13 mouse cellular contexts compared by ENCODE assay signal in the genomic region with DNA sequence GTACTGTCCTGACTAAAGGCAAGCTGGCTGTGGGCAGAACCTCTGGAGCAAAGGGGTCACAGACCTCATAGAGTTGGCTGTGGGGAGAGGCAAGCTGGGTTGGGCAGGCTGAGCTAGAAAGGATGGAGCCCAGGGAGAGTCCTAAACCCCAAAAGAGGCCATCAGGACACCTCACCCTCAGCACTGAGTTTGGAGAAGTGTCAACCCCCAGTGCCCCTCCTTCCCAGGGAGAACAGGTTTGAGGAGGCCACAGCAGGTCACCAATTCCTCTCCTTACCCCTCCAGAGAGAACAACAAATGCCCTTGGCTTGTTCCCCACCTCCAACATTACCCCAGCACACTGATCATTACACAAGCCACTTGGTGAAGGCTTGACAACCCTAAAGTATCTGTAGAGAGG.
DNase-seq lines count a peak whose midpoint lies in the region; ATAC-seq and TF ChIP-seq lines count a peak whose summit lies in the region.
"Had no signal": no experiment of that assay in that cellular context is flagged by ENCODE, and none has a peak within 500 bp of the region (broad histone marks: within the 10 kb centered on the region; RNA-seq: fewer than 3 reads in every experiment).

No protein-coding gene starts in this region.

- no peaks in the 10 kb centered on the region for H3K27me3 ChIP-seq in heart, embryonic 14.5 days (ENCODE audit: control insufficient read depth, insufficient read depth, low read length)
- H3K27me3 ChIP-seq in kidney, embryonic 16.5 days (ENCODE audit: insufficient read depth, low read length), result no peaks in the 10 kb centered on the region

- peak overlapping the region; percentile 76 for H3K4me2 ChIP-seq in heart, embryonic 14.5 days (ENCODE audit: low read length)
- peak overlapping the region; percentile 59 for H3K4me2 ChIP-seq in kidney, embryonic 16.5 days (replicated peaks; ENCODE audit: low read depth, low read length)
- H3K4me2 ChIP-seq: neural tube, embryonic 15.5 days had no signal

- DNase-seq in heart, adult 8-10 months (ENCODE audit: low spot score), result no peak
- no peak for DNase-seq in layer of hippocampus, adult 2 months (ENCODE audit: low spot score in 2 of 2)
- DNase-seq in layer of hippocampus, adult 8-10 months (ENCODE audit: low spot score in 2 of 2), result no peak
- DNase-seq in MN1 (ENCODE audit: low spot score), result no peak
- DNase-seq: cerebellum, postnatal 25 days; liver; right cerebral cortex, adult 18-20 months had no signal

- no peak for TF ChIP-seq CTCF in layer of hippocampus, adult 2 months (conservative IDR thresholded peaks at IDR 0.05)
- TF ChIP-seq CTCF in bone marrow macrophage, adult 2 months (IDR thresholded peaks at IDR 0.05; ENCODE audit: low read depth, low read length), result no peak

- H3K4me1 ChIP-seq in heart, embryonic 14.5 days (ENCODE audit: control insufficient read depth in 2 of 2, insufficient read depth in 2 of 2, low read length in 2 of 2), result peaks cover 78 to 93% of the 10 kb centered on the region in 2 experiments
- H3K4me1 ChIP-seq in bone marrow macrophage, adult 2 months (ENCODE audit: control insufficient read depth, insufficient read depth, low read length), result peaks cover 19% of the 10 kb centered on the region
- peaks cover 89% of the 10 kb centered on the region for H3K4me1 ChIP-seq in kidney, embryonic 16.5 days (ENCODE audit: insufficient read depth, low read length)

- ATAC-seq in heart, embryonic 14.5 days (ENCODE audit: insufficient number of reproducible peaks, insufficient read depth, low FRiP score, low read depth), result no peak
- no peak for ATAC-seq in kidney, embryonic 16.5 days (ENCODE audit: low FRiP score, low TSS enrichment)
- ATAC-seq: hindbrain, embryonic 16.5 days had no signal

- peak overlapping the region; percentile 27; the same call in 1 of the 2 replicates for H3K9ac ChIP-seq in heart, embryonic 14.5 days (ENCODE audit: low read length)
- H3K9ac ChIP-seq in kidney, embryonic 16.5 days (replicated peaks; ENCODE audit: low read length), result peak overlapping the region; percentile 46
- H3K9ac ChIP-seq: neural tube, embryonic 15.5 days had no signal

- H3K36me3 ChIP-seq in heart, embryonic 14.5 days (ENCODE audit: control insufficient read depth, insufficient read depth, low read length), result no peaks in the 10 kb centered on the region
- H3K36me3 ChIP-seq in kidney, embryonic 16.5 days (ENCODE audit: insufficient read depth, low read length), result no peaks in the 10 kb centered on the region
- H3K36me3 ChIP-seq: G1E; neural tube, embryonic 15.5 days had no signal

- no peak overlapping the region for H3K27ac ChIP-seq in heart, embryonic 14.5 days (replicated peaks in 1 of 2; ENCODE audit: control insufficient read depth in 1 of 2, insufficient read depth in 1 of 2, low read depth in 2 of 2, low read length in 2 of 2)
- H3K27ac ChIP-seq in layer of hippocampus, adult 2 months, result 0 out of 2 replicates have a peak overlapping the region, but pooled peaks have one; percentile 1
- H3K27ac ChIP-seq in bone marrow macrophage, adult 2 months (ENCODE audit: insufficient read depth, low read depth, low read length), result peak overlapping the region; percentile 27
- peak overlapping the region; percentile 47; the same call in 1 of the 2 replicates for H3K27ac ChIP-seq in kidney, embryonic 16.5 days (ENCODE audit: low read length)
- H3K27ac ChIP-seq: neural tube, embryonic 15.5 days had no signal

- H3K4me3 ChIP-seq in heart, embryonic 14.5 days (ENCODE audit: control insufficient read depth in 1 of 2, insufficient read depth in 1 of 2, low read depth in 1 of 2, low read length in 2 of 2), result no peak overlapping the region
- H3K4me3 ChIP-seq in layer of hippocampus, adult 2 months, result no peak overlapping the region
- H3K4me3 ChIP-seq in bone marrow macrophage, adult 2 months (ENCODE audit: insufficient read depth, low read length), result no peak overlapping the region
- peak overlapping the region; percentile 72; the same call in 1 of the 2 replicates for H3K4me3 ChIP-seq in kidney, embryonic 16.5 days (ENCODE audit: low read length)
- H3K4me3 ChIP-seq: neural tube, embryonic 15.5 days had no signal

- no peak for TF ChIP-seq POLR2A in bone marrow macrophage, adult 2 months (IDR thresholded peaks at IDR 0.05; ENCODE audit: borderline replicate concordance, low read depth, low read length)

- no peaks in the 10 kb centered on the region for H3K9me3 ChIP-seq in heart, embryonic 14.5 days (ENCODE audit: control insufficient read depth, low read length)
- H3K9me3 ChIP-seq in kidney, embryonic 16.5 days (ENCODE audit: low read length), result no peaks in the 10 kb centered on the region
- H3K9me3 ChIP-seq: G1E; neural tube, embryonic 15.5 days had no signal

Comparison
In these comparisons a context has a peak if more than half of its experiments do, and no peak if none do; other contexts are left out.
1. H3K27ac ChIP-seq: peak in layer of hippocampus, adult 2 months (single experiment), bone marrow macrophage, adult 2 months (single experiment) and kidney, embryonic 16.5 days (single experiment); none in heart, embryonic 14.5 days (0 of 2).